Mouse (Mus musculus) cerebellum, adult 2 months (tissue): ENCODE results near the gene Elmsan1. TPM values are rescaled to one million over a fixed set of nuclear protein-coding genes. Genes with fewer than 3 reads are reported as not detected.

Source experiments
- DNase-seq, 2 experiments: peaks; one replicate each; pipeline ENCODE4 v3.0.0; 2021
- H3K27ac ChIP-seq: fragments of 200-500 bp; 2 replicates; pipeline ENCODE4 v1.5.1; 2012; ENCODE audit warnings: low read length, control low read depth, inconsistent platforms; ENCODE audit not compliant: insufficient read depth
- H3K27me3 ChIP-seq: fragments of 200-500 bp; 2 replicates; pipeline ENCODE4 v1.6.1; 2012; ENCODE audit warnings: inconsistent platforms, mild to moderate bottlenecking, low read length, moderate library complexity; ENCODE audit not compliant: control insufficient read depth, insufficient read depth
- H3K4me1 ChIP-seq: fragments of 200-500 bp; 2 replicates; pipeline ENCODE4 v1.6.1; 2011; ENCODE audit warnings: low read length; ENCODE audit not compliant: control insufficient read depth, insufficient read depth
- H3K4me3 ChIP-seq: fragments of 200-500 bp; replicated peaks from 2 replicates; pipeline ENCODE3; 2011; ENCODE audit warnings: mild to moderate bottlenecking, low read depth, low read length, control low read depth; ENCODE audit not compliant: insufficient read depth
- CTCF ChIP-seq: fragments of 200-500 bp; IDR thresholded peaks from 2 replicates; pipeline ENCODE4 v1.5.1; 2011; ENCODE audit warnings: low read depth, mild to moderate bottlenecking, control low read depth, low read length, moderate library complexity, borderline replicate concordance; ENCODE audit not compliant: insufficient read depth
- POLR2A ChIP-seq: fragments of 200-500 bp; IDR thresholded peaks from 2 replicates; pipeline ENCODE4 v1.6.1; 2011; ENCODE audit warnings: low read length, control low read depth, borderline replicate concordance; ENCODE audit not compliant: insufficient read depth
- WGBS: fragments of 180-500 bp; shearing (Covaris S2); methylation state at CpG from one replicate; pipeline ENCODE4 v1.1.7; 2018; 5-methylcytosine and 5-hydroxymethylcytosine counted together
- polyA plus RNA-seq: library from polyadenylated mRNA; depleted of rRNA; stranded (reverse); fragments of >200 nt; gene quantifications from 2 replicates; pipeline ENCODE4 v1.2.3, GENCODE M21; 2012

Elmsan1 gene
- polyA plus RNA-seq, 1 experiment = 8.4 TPM

DNA sequence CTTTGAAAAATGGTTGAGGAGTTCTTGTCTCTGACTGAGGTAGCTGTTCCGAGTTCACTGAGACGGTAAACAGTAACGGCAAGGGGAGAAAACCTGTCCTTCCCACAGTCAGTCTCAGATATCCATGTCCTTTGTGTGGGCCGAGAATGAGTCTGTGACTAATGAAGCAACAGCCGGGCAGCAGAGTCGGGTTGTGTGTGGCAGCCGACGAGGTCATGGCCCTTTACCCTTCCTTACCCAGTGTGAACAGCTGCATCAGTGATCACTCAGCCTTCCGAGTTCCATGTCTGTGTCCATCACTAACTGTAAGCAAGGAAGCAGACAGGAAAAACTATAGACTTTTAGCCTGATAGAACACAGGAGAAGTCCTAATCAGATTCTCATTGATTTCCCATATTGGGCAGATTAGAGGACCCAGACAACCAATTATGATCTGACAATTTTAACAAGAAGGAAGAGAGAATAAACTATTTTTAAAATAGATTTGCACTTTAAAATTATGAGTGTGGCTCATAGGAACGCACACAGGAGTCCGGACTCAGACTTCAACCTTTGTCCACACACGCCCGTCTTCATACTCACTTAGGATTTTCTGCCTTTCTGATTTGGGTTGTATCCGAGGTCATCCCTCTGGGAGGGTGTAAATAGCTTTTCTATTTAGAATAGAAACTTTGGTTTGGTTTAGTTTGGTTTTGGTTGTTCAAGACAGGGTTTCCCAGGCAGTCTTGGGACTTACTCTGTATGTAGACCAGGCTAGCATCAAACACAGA, 76.2 kb downstream of the Elmsan1 start:
- no peak overlapping the region for H3K27ac ChIP-seq
- no peak overlapping the region for H3K4me3 ChIP-seq
- WGBS = 55% methylated on average over 14 of the region's 14 CpGs
- H3K27me3 ChIP-seq = no peaks in the 10 kb centered on the region
- DNase-seq = no peak
- TF ChIP-seq POLR2A (no peak), CTCF (no peak)
- H3K4me1 ChIP-seq = no peaks in the 10 kb centered on the region

DNA sequence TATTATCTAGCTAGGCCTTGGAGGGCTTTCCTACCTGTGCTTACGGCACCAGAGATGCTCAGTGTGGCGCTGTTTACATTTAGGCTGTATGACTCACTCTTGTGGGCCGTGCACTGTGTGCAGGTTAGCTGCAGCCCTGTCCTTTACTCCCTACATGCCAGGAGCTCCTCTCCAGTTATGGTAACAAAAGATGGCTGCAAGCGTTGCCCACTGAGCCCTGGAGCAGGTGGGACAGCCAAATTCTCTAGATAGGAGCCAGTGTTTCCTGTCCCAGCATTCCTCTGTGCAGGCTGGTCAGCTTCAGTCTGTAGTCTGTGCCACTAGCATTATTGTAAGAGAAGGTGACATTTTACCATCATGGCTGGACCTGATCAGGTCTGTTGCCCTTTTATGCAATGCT, 77.4 kb downstream of the Elmsan1 start:
- no peaks in the 10 kb centered on the region for H3K4me1 ChIP-seq
- DNase-seq = no peak
- no peak overlapping the region for H3K27ac ChIP-seq
- no peak overlapping the region for H3K4me3 ChIP-seq
- no peaks in the 10 kb centered on the region for H3K27me3 ChIP-seq
- TF ChIP-seq CTCF = no peak
- no peak for TF ChIP-seq POLR2A
- 90% methylated on average over 4 of the region's 4 CpGs for WGBS

DNA sequence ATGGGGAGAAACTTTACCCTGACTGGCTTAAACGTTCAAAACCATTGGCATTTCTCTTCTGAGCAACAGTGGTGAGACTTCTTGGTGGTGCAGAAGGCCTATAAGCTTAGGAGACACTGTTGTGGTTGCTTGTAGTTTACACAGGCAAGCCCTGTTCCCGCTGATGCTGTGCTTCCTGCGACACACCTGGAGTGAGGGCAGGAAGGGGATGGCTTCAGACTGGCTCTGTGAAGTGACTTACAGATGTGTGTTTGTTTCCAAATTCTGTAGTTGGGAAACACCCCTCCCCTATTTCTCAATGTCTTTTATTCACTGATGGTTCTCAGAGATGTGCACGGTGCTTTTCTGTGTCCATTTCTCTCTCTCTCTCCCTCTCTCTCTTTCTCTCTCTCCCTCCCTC, 78.5 kb downstream of the Elmsan1 start:
- H3K4me3 ChIP-seq = no peak overlapping the region
- no peaks in the 10 kb centered on the region for H3K4me1 ChIP-seq
- DNase-seq = no peak
- TF ChIP-seq POLR2A (no peak), CTCF (no peak)
- no peaks in the 10 kb centered on the region for H3K27me3 ChIP-seq
- 70% methylated on average over 4 of the region's 4 CpGs for WGBS
- no peak overlapping the region for H3K27ac ChIP-seq

DNA sequence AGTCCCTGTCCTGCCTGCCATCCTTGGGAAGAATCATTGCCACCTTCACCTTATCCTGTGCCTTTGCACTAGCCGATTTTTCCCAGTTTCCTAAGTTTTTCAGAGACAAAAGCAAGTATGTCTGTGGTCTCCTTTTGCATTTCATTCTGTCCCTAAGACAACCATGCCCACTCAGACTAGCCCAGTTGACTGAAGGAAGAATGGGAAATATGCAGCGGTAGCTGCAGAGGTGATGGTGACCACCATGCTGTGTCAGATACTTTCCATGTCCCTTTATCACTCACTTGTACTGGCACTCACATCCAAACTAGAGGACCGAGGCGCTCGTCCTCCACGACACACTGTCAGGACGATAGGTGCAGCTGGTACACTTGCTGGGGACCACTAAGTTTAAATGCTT, 81.5 kb downstream of the Elmsan1 start:
- whole genome bisulfite sequencing = 93% methylated on average over 7 of the region's 7 CpGs
- Histone ChIP-seq H3K27me3 (no peaks in the 10 kb centered on the region), H3K27ac (no peak overlapping the region), H3K4me1 (no peaks in the 10 kb centered on the region), H3K4me3 (no peak overlapping the region)
- DNase-seq = no peak
- TF ChIP-seq CTCF (no peak), POLR2A (no peak)

DNA sequence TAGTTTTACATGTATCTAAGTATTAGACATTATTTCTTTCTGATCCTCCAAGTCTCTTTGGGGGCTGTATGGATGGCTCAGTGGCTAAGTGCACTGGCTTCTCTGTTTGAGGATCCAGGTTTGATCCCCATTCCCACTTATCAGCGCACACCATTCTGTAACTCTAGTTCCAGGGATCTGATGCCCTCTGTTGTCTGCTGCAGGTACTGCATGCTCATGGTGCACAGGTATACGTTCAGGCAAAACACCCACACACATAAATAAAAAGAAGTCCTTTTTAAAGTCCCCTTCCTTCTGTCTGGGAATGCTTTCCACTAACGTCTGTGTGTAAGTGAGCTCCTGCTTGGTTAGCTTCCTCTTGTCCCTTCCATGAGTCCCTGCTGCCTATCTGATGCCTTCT, 86.4 kb downstream of the Elmsan1 start:
- Histone ChIP-seq H3K4me3 (no peak overlapping the region), H3K27me3 (no peaks in the 10 kb centered on the region), H3K27ac (no peak overlapping the region), H3K4me1 (no peaks in the 10 kb centered on the region)
- 61% methylated on average over 3 of the region's 3 CpGs for whole genome bisulfite sequencing
- TF ChIP-seq CTCF (peak; percentile 46; the same call in 1 of the 2 replicates), POLR2A (no peak)
- DNase-seq = no peak

DNA sequence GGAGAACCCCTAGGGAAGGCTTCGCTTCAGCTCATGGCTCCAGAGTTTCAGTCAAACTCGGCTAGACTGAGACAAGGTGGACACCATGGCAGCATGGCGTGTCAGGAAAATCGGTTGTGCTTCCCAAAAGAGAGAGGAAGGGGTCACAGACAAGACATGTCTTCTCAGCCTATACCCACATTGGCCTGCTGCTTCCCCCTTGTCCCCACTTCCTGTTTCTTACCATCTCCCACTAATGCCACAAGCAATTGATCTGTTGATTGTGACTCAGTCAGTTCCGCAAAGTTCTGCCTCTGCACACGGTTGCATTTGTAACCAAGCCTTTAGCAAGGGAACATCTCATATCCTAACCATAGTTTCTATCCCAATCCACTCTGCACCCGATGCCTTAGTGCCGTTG, 88.8 kb downstream of the Elmsan1 start:
- H3K4me1 ChIP-seq = no peaks in the 10 kb centered on the region
- H3K4me3 ChIP-seq = no peak overlapping the region
- 90% methylated on average over 8 of the region's 8 CpGs for WGBS
- H3K27me3 ChIP-seq = no peaks in the 10 kb centered on the region
- DNase-seq = no peak
- no peak overlapping the region for H3K27ac ChIP-seq
- no peak for TF ChIP-seq POLR2A

DNA sequence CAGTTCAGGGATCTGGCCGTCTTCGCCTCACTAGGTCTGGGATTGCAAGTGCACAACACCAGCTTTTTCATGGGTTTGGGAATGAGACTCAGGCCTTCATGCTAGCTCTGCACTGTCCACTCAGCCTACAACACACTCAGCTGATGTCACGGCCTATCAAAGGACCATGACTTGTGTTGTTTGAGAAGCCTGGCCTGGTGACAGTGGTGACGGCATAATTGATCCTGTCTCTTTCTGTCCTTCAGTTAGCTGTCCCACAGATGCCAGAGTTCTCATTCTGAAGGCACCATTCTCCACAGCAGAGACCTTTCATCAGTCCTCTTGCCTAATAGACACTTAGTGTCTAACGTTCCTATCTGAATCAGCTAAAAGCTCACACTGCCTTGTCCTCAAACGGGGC, 90.1 kb downstream of the Elmsan1 start:
- H3K4me3 ChIP-seq = no peak overlapping the region

DNA sequence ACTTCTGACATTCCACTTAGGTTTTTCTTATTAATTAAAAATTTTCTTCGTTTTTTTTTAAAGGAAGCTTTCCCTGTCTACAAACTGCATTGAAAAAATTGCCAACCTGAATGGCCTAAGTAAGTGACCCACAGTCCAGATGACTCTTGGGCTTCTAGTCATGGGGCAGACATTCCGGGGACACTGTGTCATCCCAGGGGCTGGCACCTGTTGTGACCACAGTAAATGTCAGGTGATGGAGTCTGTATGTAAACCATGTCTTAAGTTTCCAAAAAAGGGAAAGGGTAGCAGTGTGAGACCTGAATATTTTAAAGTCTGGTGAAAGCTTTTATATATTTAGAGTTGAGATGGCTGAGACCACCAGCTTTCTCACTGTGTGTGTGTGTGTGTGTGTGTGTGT, 91.8 kb downstream of the Elmsan1 start:
- 82% methylated on average over 2 of the region's 2 CpGs for WGBS
- DNase-seq = no peak
- Histone ChIP-seq H3K4me1 (no peaks in the 10 kb centered on the region), H3K4me3 (no peak overlapping the region), H3K27me3 (no peaks in the 10 kb centered on the region), H3K27ac (no peak overlapping the region)
- TF ChIP-seq CTCF (no peak), POLR2A (no peak)

More for the DNA sequence above, 90.1 kb downstream of the Elmsan1 start:
- no peaks in the 10 kb centered on the region for H3K27me3 ChIP-seq
- DNase-seq = no peak
- H3K27ac ChIP-seq = no peak overlapping the region
- H3K4me1 ChIP-seq = no peaks in the 10 kb centered on the region
- TF ChIP-seq CTCF (no peak), POLR2A (no peak)
- 85% methylated on average over 6 of the region's 6 CpGs for WGBS
